Mouse (Mus musculus): Measurements from ENCODE around the gene Cul4b.

DNA sequence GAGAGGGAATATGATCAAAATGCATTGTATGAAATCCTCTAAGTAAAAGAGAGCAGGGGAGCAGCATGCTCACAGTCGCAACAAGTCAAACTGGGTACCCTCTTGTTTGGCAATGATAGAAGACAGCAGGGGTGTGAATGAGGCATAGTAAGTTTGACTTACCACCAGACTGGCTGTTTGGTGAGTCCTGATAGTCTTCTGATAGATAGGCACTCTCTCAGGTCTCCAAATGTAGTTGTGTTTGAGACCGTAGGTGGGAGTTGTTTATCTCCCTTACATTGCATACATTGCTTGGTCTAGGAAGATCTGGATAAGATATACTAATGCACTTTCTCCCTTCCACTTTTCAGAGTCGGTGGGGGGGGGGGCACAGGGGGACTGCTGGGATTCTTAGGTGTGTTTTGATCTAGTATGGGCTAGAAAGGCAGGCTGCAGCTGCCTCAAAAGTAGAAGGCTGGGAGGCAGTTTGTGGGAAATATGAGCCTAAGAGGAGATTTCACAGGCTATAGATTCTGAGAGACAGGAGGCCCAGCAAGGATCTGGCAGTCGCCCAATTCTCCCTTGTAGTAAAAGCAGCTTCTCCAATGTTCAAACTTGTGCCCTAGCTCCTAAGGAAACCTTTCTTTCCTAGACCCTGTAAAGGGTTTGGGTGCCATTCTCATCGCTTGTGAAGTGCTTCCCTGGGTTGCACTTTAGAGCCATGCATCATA lies 17.3 kb upstream of the Cul4b start:
- no peak for TF ChIP-seq CTCF (IDR thresholded peaks at IDR 0.05; ENCODE audit: low read depth, low read length)
- TF ChIP-seq EP300 (IDR thresholded peaks at IDR 0.05; ENCODE audit: insufficient read depth, low read depth, low read length) = no peak
